Mouse (Mus musculus) midbrain, embryonic 11.5 days (tissue): Measurements from ENCODE around the gene Dact3. TPM values are rescaled to one million over a fixed set of nuclear protein-coding genes. Genes with fewer than 3 reads are reported as not detected.

Experiments used
- ATAC-seq: fragments of 200-750 bp; cut with Nextera tagmentation; 2 replicates; pipeline ENCODE4 v1.8.0; 2017; ENCODE audit warnings: moderate TSS enrichment, moderate library complexity; ENCODE audit not compliant: low FRiP score
- DNase-seq: peaks from one replicate; pipeline ENCODE4 v3.0.0; 2015; ENCODE audit warnings: low spot score; ENCODE audit errors: missing footprints
- H3K27ac ChIP-seq: fragments of 300-500 bp; sonication (generic); 2 replicates; pipeline ENCODE4 v1.5.1; 2014; ENCODE audit warnings: low read depth, low read length
- H3K27me3 ChIP-seq: fragments of 300-500 bp; sonication (generic); 2 replicates; pipeline ENCODE4 v1.6.1; 2014; ENCODE audit warnings: mild to moderate bottlenecking, low read length, moderate library complexity, mixed read lengths; ENCODE audit not compliant: control insufficient read depth, insufficient read depth
- H3K36me3 ChIP-seq: fragments of 300-500 bp; sonication (generic); 2 replicates; pipeline ENCODE4 v1.6.1; 2014; ENCODE audit warnings: mild to moderate bottlenecking, low read length, moderate library complexity, mixed read lengths; ENCODE audit not compliant: control insufficient read depth, insufficient read depth
- H3K4me1 ChIP-seq: fragments of 300-500 bp; sonication (generic); 2 replicates; pipeline ENCODE4 v1.6.1; 2014; ENCODE audit warnings: low read length; ENCODE audit not compliant: control insufficient read depth, insufficient read depth
- H3K4me2 ChIP-seq: fragments of 300-500 bp; sonication (generic); 2 replicates; pipeline ENCODE4 v1.6.1; 2014; ENCODE audit warnings: mild to moderate bottlenecking, moderate library complexity
- H3K4me3 ChIP-seq: fragments of 300-500 bp; sonication (generic); 2 replicates; pipeline ENCODE4 v1.5.1; 2014; ENCODE audit warnings: low read depth, low read length
- H3K9ac ChIP-seq: fragments of 300-500 bp; sonication (generic); 2 replicates; pipeline ENCODE4 v1.6.1; 2014; ENCODE audit warnings: low read length
- H3K9me3 ChIP-seq: fragments of 300-500 bp; sonication (generic); 2 replicates; pipeline ENCODE4 v1.6.1; 2016; ENCODE audit warnings: low read length; ENCODE audit not compliant: control insufficient read depth
- WGBS: fragments of 180-500 bp; shearing (Covaris S2); extraction: QIAGEN DNeasy Blood & Tissue Kit; methylation state at CpG from one replicate; pipeline ENCODE4 v1.1.7; 2014; 5-methylcytosine and 5-hydroxymethylcytosine counted together
- polyA plus RNA-seq: library from polyadenylated mRNA; unstranded; fragments of >200 nt; fragmentation: Nextera tagmentation; extraction: Ambion mirVana; gene quantifications from 2 replicates; pipeline ENCODE4 v1.2.1, GENCODE M21; 2014

The Dact3 gene
- polyA plus RNA-seq, 1 experiment from 2014 or later = 5.3 TPM

DNA sequence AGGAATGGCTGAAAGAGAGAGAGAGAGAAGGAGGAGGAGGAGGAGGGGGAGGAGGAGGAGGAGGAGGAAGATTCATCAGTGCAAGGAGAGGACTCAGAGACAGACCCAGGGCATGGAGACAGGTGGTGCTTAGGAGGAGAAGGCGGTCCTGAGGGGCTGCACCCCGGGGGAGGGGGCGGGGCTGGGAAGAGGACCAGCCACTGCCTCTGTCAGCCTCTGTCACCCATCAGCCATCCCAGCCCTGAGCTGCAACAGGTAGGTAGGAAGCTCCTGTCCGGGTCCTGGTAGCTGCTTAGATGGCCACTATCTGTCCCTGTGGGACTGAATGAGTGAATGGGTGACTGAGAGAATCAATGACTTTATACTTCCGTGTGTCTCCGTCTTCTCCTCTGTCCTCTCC is 18.5 kb downstream of the Dact3 start:
- Histone ChIP-seq H3K9ac (no peak overlapping the region), H3K9me3 (no peaks in the 10 kb centered on the region), H3K36me3 (no peaks in the 10 kb centered on the region), H3K27ac (no peak overlapping the region), H3K27me3 (peaks cover 31% of the 10 kb centered on the region), H3K4me1 (peaks cover 22% of the 10 kb centered on the region), H3K4me2 (peak overlapping the region; percentile 14; the same call in 1 of the 2 replicates), H3K4me3 (no peak overlapping the region)
- DNase-seq = no peak
- 9% methylated on average over 6 of the region's 6 CpGs for WGBS
- ATAC-seq = no peak

DNA sequence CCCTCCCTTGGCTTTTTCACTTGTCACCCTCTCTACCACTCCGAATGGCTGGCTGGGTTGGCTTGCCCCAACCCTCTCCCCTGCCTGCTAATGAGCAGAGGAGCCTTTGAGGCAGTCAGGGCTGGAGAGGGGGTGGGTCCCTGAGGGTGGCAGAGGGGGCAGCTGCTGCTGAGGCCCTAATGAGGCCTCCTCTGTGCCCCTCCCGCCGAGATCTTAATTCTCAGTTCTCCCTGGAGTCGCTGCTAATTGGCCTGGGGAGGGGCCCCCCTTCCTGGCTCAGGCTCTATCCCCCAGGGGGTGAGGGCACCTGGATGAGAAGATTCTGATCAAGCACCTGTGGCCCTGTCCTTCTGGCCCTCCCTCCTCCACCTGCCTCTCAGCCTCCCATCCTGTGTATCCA is 19.2 kb downstream of the Dact3 start:
- DNase-seq (no peak), ATAC-seq (peak; percentile 23)
- Histone ChIP-seq H3K4me1 (peaks cover 22% of the 10 kb centered on the region), H3K36me3 (no peaks in the 10 kb centered on the region), H3K27me3 (peaks cover 31% of the 10 kb centered on the region), H3K9ac (no peak overlapping the region), H3K9me3 (no peaks in the 10 kb centered on the region), H3K27ac (no peak overlapping the region), H3K4me2 (peak overlapping the region; percentile 45), H3K4me3 (no peak overlapping the region)
- 0% methylated on average over 4 of the region's 4 CpGs for WGBS

DNA sequence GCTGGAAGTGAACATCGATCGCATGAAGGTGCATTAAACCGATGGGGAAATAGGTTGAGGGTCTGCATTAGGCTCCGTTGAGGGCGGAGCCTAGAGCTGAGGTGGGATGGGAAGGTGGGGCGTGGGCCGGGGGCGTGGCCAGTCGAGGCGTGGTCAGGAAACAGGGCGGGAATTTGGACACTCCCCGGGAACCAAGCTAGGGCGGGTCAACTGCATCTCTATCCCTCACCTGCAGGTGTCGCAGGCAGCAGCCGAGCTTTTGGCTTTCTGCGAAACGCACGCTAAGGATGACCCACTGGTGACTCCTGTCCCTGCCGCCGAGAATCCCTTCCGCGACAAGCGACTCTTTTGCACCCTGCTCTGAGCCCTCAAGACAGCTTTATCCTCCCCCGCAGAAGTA is 19.9 kb downstream of the Dact3 start:
- peak overlapping the region; percentile 24; the same call in 1 of the 2 replicates for H3K9ac ChIP-seq
- no peaks in the 10 kb centered on the region for H3K36me3 ChIP-seq
- under 1% methylated on average over 24 of the region's 24 CpGs for WGBS
- peak; percentile 98 for DNase-seq
- peak overlapping the region; percentile 45 for H3K4me2 ChIP-seq
- no peaks in the 10 kb centered on the region for H3K9me3 ChIP-seq
- peak overlapping the region; percentile 14; the same call in 1 of the 2 replicates for H3K4me3 ChIP-seq
- H3K27ac ChIP-seq = no peak overlapping the region
- ATAC-seq = peak; percentile 60
- H3K4me1 ChIP-seq = peaks cover 22% of the 10 kb centered on the region
- peaks cover 31% of the 10 kb centered on the region for H3K27me3 ChIP-seq

GRCm38 (mm10) chr7:16895511-16895910 is 20.4 kb downstream of the Dact3 start:
- WGBS = 33% methylated on average over 10 of the region's 10 CpGs
- peak overlapping the region; percentile 24; the same call in 1 of the 2 replicates for H3K9ac ChIP-seq
- peaks cover 25% of the 10 kb centered on the region for H3K4me1 ChIP-seq

GRCm38 (mm10) chr7:16900526-16900925 is 25.4 kb downstream of the Dact3 start:
- H3K9me3 ChIP-seq = no peaks in the 10 kb centered on the region
- H3K4me1 ChIP-seq = peaks cover 8% of the 10 kb centered on the region
- H3K4me3 ChIP-seq = no peak overlapping the region
- DNase-seq (no peak), ATAC-seq (peak; percentile 26; the same call in 1 of the 2 replicates)
- H3K9ac ChIP-seq = 0 out of 2 replicates have a peak overlapping the region, but pooled peaks have one; percentile 25
- H3K27ac ChIP-seq = no peak overlapping the region
- WGBS = 17% methylated on average over 5 of the region's 5 CpGs
- no peak overlapping the region for H3K4me2 ChIP-seq
- H3K27me3 ChIP-seq = no peaks in the 10 kb centered on the region
- no peaks in the 10 kb centered on the region for H3K36me3 ChIP-seq

More at GRCm38 (mm10) chr7:16895511-16895910, 20.4 kb downstream of the Dact3 start:
- Histone ChIP-seq H3K36me3 (no peaks in the 10 kb centered on the region), H3K27me3 (peaks cover 28% of the 10 kb centered on the region), H3K9me3 (no peaks in the 10 kb centered on the region), H3K4me3 (peak overlapping the region; percentile 14; the same call in 1 of the 2 replicates), H3K27ac (no peak overlapping the region), H3K4me2 (peak overlapping the region; percentile 45)
- no peak for ATAC-seq
- no peak for DNase-seq

DNA sequence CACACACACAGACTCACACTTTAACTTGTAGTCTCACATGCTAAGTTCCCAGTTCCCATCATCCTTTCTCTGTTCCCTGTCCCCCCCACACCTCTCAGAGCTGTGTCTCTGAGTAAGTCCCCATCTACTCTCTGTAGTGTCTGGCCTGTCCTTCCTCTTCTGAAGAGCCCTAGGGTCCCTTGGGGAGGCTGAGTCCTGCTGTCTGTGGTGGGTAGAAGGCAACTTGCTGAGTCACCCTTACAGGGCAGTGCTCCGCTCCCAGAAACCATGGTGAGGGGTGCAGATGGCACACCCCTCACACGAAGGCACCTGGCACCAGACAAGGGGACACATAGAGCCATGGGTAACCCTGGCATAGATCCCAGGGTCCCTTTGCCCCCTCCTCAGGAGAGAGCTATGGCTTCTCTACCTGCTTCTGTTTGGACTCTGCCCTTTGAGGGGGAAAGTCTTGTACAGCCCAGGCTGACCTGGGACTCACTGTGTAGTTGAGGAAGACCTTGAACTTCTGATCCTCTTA is 28.4 kb downstream of the Dact3 start:
- no peak overlapping the region for H3K9ac ChIP-seq
- no peak overlapping the region for H3K27ac ChIP-seq
- WGBS = 78% methylated on average over 2 of the region's 2 CpGs
- H3K4me1 ChIP-seq = peaks cover 7% of the 10 kb centered on the region
- H3K4me2 ChIP-seq = no peak overlapping the region
- no peaks in the 10 kb centered on the region for H3K36me3 ChIP-seq
- H3K27me3 ChIP-seq = no peaks in the 10 kb centered on the region
- no peak for ATAC-seq
- no peaks in the 10 kb centered on the region for H3K9me3 ChIP-seq
- DNase-seq = no peak
- no peak overlapping the region for H3K4me3 ChIP-seq

GRCm38 (mm10) chr7:16904120-16904675 is 29.1 kb downstream of the Dact3 start:
- no peaks in the 10 kb centered on the region for H3K9me3 ChIP-seq
- no peaks in the 10 kb centered on the region for H3K27me3 ChIP-seq
- ATAC-seq (no peak), DNase-seq (no peak)
- peaks cover 7% of the 10 kb centered on the region for H3K4me1 ChIP-seq
- 54% methylated on average over 8 of the region's 10 CpGs for WGBS
- no peak overlapping the region for H3K9ac ChIP-seq
- H3K36me3 ChIP-seq = no peaks in the 10 kb centered on the region
- no peak overlapping the region for H3K4me3 ChIP-seq
- no peak overlapping the region for H3K4me2 ChIP-seq
- H3K27ac ChIP-seq = no peak overlapping the region

GRCm38 (mm10) chr7:16905491-16906021 is 30.4 kb downstream of the Dact3 start:
- Histone ChIP-seq H3K9me3 (no peaks in the 10 kb centered on the region), H3K36me3 (no peaks in the 10 kb centered on the region), H3K4me1 (peaks cover 3% of the 10 kb centered on the region), H3K4me2 (no peak overlapping the region), H3K27me3 (no peaks in the 10 kb centered on the region), H3K9ac (no peak overlapping the region), H3K27ac (no peak overlapping the region), H3K4me3 (no peak overlapping the region)
- 52% methylated on average over 9 of the region's 9 CpGs for WGBS
- DNase-seq (no peak), ATAC-seq (no peak)

DNA sequence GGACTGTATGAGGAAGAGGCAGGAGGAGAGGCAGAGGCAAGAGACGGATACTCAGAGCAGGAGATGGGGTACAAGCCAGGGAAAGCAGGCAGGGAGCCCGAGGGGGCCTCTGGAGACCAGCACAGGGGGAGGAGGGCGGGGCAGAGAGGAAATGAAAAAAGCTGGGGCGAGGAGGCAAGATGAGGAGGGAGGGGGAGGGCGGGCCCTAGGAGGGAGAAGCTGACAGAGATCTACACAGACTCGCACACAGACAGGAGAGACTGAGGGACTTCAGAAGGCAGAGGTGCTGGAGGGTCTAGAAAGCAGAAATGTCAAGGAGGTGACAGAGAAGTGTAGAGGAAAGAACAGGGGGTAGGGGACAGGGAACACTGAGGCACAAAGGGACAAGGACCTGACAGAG is 31.2 kb downstream of the Dact3 start, which contains the start of gene Ptgir:
Ptgir (plus strand) TSS at position 210 of the 400 bp plus-strand sequence.
- DNase-seq (no peak), ATAC-seq (peak; percentile 49; the same call in 1 of the 2 replicates)
- H3K4me1 ChIP-seq = no peaks in the 10 kb centered on the region; the same call in 1 of the 2 replicates
- H3K9me3 ChIP-seq = no peaks in the 10 kb centered on the region
- H3K4me3 ChIP-seq = no peak within 1 kb of the TSS
- no peaks in the 10 kb centered on the region for H3K36me3 ChIP-seq
- 22% methylated on average over 6 of the region's 6 CpGs for WGBS
- H3K4me2 ChIP-seq = no peak within 1 kb of the TSS
- no peak within 1 kb of the TSS for H3K9ac ChIP-seq
- H3K27ac ChIP-seq = no peak within 1 kb of the TSS
- no peaks in the 10 kb centered on the region for H3K27me3 ChIP-seq
